Mouse (Mus musculus) olfactory bulb, adult 2 months (tissue): ENCODE measurements around the gene Arhgap44. TPM values are rescaled to one million over a fixed set of nuclear protein-coding genes. Genes with fewer than 3 reads are reported as not detected.

Source experiments
- H3K27ac ChIP-seq: fragments of 200-500 bp; 2 replicates; pipeline ENCODE4 v1.5.1; 2012; ENCODE audit warnings: low read depth, low read length; ENCODE audit not compliant: insufficient read depth
- H3K4me1 ChIP-seq: fragments of 200-500 bp; 2 replicates; pipeline ENCODE4 v1.6.1; 2012; ENCODE audit warnings: low read length; ENCODE audit not compliant: control insufficient read depth, insufficient read depth
- H3K4me3 ChIP-seq: fragments of 200-500 bp; 2 replicates; pipeline ENCODE4 v1.5.1; 2012; ENCODE audit warnings: mild to moderate bottlenecking, low read depth, low read length, moderate library complexity; ENCODE audit not compliant: insufficient read depth
- CTCF ChIP-seq: fragments of 200-500 bp; IDR thresholded peaks from 2 replicates; pipeline ENCODE4 v1.5.1; 2012; ENCODE audit warnings: low read depth, mild to moderate bottlenecking, low read length, moderate library complexity; ENCODE audit not compliant: insufficient read depth
- POLR2A ChIP-seq: fragments of 200-500 bp; IDR thresholded peaks from 2 replicates; pipeline ENCODE4 v1.6.1; 2012; ENCODE audit warnings: mild to moderate bottlenecking, low read depth, low read length, moderate library complexity; ENCODE audit not compliant: insufficient read depth
- WGBS: fragments of 180-500 bp; shearing (Covaris S2); methylation state at CpG from one replicate; pipeline ENCODE4 v1.1.7; 2018; 5-methylcytosine and 5-hydroxymethylcytosine counted together
- polyA plus RNA-seq: library from polyadenylated mRNA; stranded (reverse); fragments of >200 nt; gene quantifications from 2 replicates; pipeline ENCODE4 v1.2.4, GENCODE M21; 2012; ENCODE audit warnings: low replicate concordance; ENCODE audit not compliant: missing spikeins, insufficient read depth, insufficient read length

Gene Arhgap44
- polyA plus RNA-seq, result not detected in 2 replicates

DNA sequence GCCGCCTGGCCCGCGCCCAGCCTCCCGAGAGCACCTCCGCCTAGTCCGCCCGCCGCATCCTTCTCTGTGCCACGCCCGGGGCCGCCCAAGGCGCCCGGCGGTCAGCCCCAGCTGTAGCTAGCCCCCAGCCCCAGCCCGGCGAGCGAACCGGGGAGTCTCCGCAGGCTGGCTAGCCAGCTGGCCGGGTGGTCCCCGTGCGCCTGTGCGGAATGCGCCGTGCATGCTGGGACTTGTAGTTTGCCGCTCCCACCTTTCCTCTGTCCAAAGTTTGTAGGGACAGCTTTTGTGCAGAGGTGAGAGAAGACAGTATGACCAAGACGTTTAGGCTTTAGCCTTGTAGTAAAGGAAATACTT lies at the start of gene Arhgap44:
Gene Arhgap44, minus strand, starts transcription at position 195 of the 354 bp plus-strand sequence.
- TF ChIP-seq POLR2A (peak; percentile 51; the same call in 1 of the 2 replicates), CTCF (no peak)
- H3K27ac ChIP-seq, result no peak within 1 kb of the TSS
- under 1% methylated on average over 27 of the region's 27 CpGs for WGBS
- H3K4me1 ChIP-seq, result peaks cover 7% of the 10 kb centered on the region; the same call in 1 of the 2 replicates
- peak within 1 kb of the TSS; percentile 95 for H3K4me3 ChIP-seq

GRCm38 (mm10) chr11:65211701-65212100 lies 48.9 kb upstream of the Arhgap44 start:
- Histone ChIP-seq H3K4me1 (no peaks in the 10 kb centered on the region; the same call in 1 of the 2 replicates), H3K27ac (no peak overlapping the region), H3K4me3 (no peak overlapping the region)
- WGBS, result 85% methylated on average over 6 of the region's 6 CpGs
- TF ChIP-seq CTCF (no peak), POLR2A (no peak)

DNA sequence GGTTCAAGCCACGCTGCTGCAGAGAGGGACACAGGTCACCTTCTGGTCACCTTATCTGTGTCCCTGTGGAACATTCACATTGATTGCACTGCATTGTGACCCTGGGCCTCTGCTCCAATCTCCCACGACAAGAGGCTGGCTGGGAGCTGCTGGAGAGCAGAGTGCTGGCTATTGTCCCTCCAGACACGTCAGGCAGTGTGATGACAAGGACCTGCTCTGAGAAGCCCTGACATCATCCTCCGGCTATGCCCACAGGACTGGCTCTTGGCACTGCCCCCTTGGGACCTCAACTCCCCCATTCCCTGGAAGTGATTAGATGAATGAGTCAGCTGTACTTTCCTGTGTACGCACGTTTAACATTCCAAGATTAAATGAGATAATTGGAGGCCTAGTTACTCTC lies 46.7 kb upstream of the Arhgap44 start:
- Histone ChIP-seq H3K27ac (no peak overlapping the region), H3K4me1 (no peaks in the 10 kb centered on the region; the same call in 1 of the 2 replicates), H3K4me3 (no peak overlapping the region)
- no peak for TF ChIP-seq CTCF
- no peak for TF ChIP-seq POLR2A
- 65% methylated on average over 6 of the region's 6 CpGs for WGBS

- Histone ChIP-seq H3K4me3 (no peak overlapping the region), H3K4me1 (no peaks in the 10 kb centered on the region; the same call in 1 of the 2 replicates), H3K27ac (no peak overlapping the region)
- TF ChIP-seq POLR2A (no peak), CTCF (no peak)
- WGBS, result 85% methylated on average over 5 of the region's 5 CpGs
These were observed 42.5 kb upstream of the Arhgap44 start for GRCm38 (mm10) chr11:65205306-65205705.

GRCm38 (mm10) chr11:65204651-65205050 lies 41.9 kb upstream of the Arhgap44 start:
- no peak overlapping the region for H3K4me3 ChIP-seq
- no peaks in the 10 kb centered on the region; the same call in 1 of the 2 replicates for H3K4me1 ChIP-seq
- TF ChIP-seq POLR2A (no peak), CTCF (no peak)
- no peak overlapping the region for H3K27ac ChIP-seq
- WGBS, result 84% methylated on average over 13 of the region's 13 CpGs

DNA sequence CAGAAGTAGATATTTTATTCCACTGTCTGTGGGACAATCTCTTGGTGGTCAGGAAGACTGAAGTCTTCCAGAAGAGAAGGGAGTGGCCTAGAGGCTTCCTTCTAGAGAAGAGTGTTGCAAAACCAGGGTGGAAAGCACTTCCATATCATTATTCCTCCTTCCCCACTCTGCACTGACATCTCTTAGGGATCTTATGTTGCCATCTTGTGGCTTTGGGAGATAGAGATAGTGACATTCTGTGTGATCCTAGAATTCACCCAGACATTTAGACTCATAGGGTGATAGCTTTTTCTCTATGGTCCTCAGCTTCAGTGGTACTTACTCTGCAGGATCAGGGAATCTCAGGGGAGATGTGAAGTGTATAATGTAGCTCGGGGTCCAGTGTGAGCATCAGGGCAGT lies 40.3 kb upstream of the Arhgap44 start:
- Histone ChIP-seq H3K4me1 (no peaks in the 10 kb centered on the region), H3K27ac (no peak overlapping the region), H3K4me3 (no peak overlapping the region)
- 95% methylated on average over 1 of the region's 1 CpGs for WGBS
- TF ChIP-seq POLR2A (no peak), CTCF (no peak)

DNA sequence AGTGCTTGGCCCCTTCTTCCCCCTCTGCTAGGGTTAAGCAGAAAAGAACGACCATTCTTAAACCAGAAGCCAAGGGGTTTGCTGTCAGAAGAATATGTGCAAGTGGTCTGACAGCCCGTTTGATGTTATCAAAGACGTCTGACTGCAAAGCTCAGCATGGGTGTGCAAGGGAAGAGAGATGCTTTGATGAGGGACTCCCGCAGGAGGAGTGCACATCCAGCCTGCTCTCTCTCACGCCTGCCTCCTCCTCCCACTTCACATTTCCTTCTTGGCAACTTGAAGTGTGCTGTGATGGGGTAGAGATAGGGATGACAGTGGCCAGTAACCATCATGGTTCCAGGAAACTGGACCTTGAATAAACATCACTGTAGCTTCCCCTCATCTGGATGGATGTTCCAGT lies 39.5 kb upstream of the Arhgap44 start:
- no peaks in the 10 kb centered on the region for H3K4me1 ChIP-seq
- H3K27ac ChIP-seq, result no peak overlapping the region
- no peak overlapping the region for H3K4me3 ChIP-seq
- 51% methylated on average over 5 of the region's 5 CpGs for WGBS
- no peak for TF ChIP-seq POLR2A
- TF ChIP-seq CTCF, result no peak

- Histone ChIP-seq H3K4me1 (no peaks in the 10 kb centered on the region), H3K27ac (no peak overlapping the region), H3K4me3 (no peak overlapping the region)
- 84% methylated on average over 3 of the region's 3 CpGs for WGBS
- TF ChIP-seq POLR2A, result no peak
- no peak for TF ChIP-seq CTCF
These were observed 35.3 kb upstream of the Arhgap44 start for GRCm38 (mm10) chr11:65198026-65198425.

DNA sequence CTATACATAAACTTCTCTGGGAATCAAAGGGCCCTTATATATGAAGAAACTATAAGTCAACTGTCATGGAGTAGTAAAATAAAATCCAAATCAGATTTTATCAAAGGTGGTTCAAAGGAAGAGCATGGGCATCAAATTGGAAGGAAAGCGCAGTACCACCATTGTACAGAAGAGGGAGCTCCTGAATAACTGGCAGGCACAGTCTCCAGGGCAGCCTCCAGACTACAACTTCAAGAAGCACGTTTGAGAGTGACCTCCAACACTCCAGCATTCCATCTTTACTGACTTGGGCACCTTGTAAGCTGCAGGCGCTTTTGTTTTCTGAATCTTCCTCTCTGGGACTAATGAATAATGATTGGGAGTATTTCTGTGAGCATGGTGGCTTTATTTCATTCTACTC lies 34.5 kb upstream of the Arhgap44 start:
- 6% methylated on average over 3 of the region's 3 CpGs for whole genome bisulfite sequencing
- no peaks in the 10 kb centered on the region for H3K4me1 ChIP-seq
- TF ChIP-seq POLR2A, result no peak
- TF ChIP-seq CTCF, result peak; percentile 41; the same call in 1 of the 2 replicates
- H3K4me3 ChIP-seq, result no peak overlapping the region
- H3K27ac ChIP-seq, result no peak overlapping the region

- H3K4me1 ChIP-seq, result no peaks in the 10 kb centered on the region
- H3K4me3 ChIP-seq, result no peak overlapping the region
- TF ChIP-seq POLR2A, result no peak
- TF ChIP-seq CTCF, result no peak
- H3K27ac ChIP-seq, result no peak overlapping the region
- 84% methylated on average over 12 of the region's 12 CpGs for WGBS
These were observed 24.2 kb upstream of the Arhgap44 start for GRCm38 (mm10) chr11:65186974-65187373.
